Mouse (Mus musculus) embryonic fibroblast, embryonic 13.5 days (primary cell): ENCODE results near the gene Btk. TPM values are rescaled to one million over a fixed set of nuclear protein-coding genes. Genes with fewer than 3 reads are reported as not detected.
A peak's percentile ranks its signal among the peaks of the same experiment; 100 is the strongest.

Experiments
- H3K27ac ChIP-seq: 2 replicates; pipeline ENCODE4 v1.5.1; 2012; ENCODE audit warnings: low read length, control low read depth, inconsistent platforms; ENCODE audit not compliant: insufficient read depth
- H3K4me1 ChIP-seq: 2 replicates; pipeline ENCODE4 v1.6.1; 2011; ENCODE audit warnings: low read length; ENCODE audit not compliant: control insufficient read depth, insufficient read depth
- H3K4me3 ChIP-seq: 2 replicates; pipeline ENCODE4 v1.5.1; 2011; ENCODE audit warnings: mild to moderate bottlenecking, control low read depth, low read length; ENCODE audit not compliant: insufficient read depth
- CTCF ChIP-seq: IDR thresholded peaks from 2 replicates; pipeline ENCODE4 v1.5.1; 2011; ENCODE audit warnings: mild to moderate bottlenecking, control low read depth, low read length, moderate library complexity, borderline replicate concordance; ENCODE audit not compliant: insufficient read depth
- POLR2A ChIP-seq: IDR thresholded peaks from 2 replicates; pipeline ENCODE4 v1.6.1; 2011; ENCODE audit warnings: low read depth, mild to moderate bottlenecking, control low read depth, low read length, moderate library complexity
- polyA plus RNA-seq: library from polyadenylated mRNA; stranded (reverse); fragments of >200 nt; gene quantifications from 2 replicates; pipeline ENCODE4 v1.2.4, GENCODE M21; 2011; ENCODE audit warnings: low read depth; ENCODE audit not compliant: missing spikeins, insufficient read length

Btk gene
- 0.61 TPM in 1 of 2 replicates, not detected in the other for polyA plus RNA-seq

DNA sequence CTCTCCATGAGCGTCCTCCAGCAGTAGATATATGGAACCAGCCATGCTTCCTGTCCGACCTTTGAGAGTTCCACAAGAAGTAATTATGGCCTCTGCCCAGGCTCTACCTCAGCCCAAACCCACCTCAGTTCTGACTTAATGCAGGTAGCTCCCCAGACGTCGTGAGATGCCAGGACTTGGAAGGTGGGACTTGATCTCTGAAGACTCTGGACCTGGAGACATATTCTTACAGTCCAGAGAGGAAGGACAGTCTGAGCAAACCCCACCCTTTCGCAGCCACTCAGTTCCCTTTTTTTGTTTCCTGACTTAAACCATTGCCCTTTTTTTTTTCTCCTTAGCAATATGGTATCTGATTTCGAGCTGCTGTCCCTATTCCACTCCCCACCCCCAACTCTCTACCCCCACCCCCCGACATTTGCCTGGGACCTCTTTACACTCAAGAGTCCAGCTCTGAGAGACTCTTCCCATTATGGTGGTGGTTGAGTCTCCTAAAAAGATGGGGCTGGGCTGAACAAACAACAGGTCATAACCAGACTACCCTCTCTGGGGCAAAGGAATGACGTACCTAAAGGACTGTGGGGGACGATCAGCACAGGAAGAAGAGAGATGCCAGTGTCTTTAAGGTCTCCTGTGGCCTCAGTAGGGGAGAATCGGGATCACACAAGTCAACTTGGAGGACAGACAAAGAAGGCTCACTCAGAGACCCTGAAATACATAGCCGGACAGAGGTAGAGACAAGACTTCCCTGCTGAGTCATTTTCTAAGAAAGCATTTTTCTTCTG, at the start of gene Btk:
Gene Btk, minus strand, starts transcription at position 683 of the 782 bp plus-strand sequence.
- H3K27ac ChIP-seq, result no peak within 1 kb of the TSS
- no peak for TF ChIP-seq POLR2A
- no peak for TF ChIP-seq CTCF
- H3K4me1 ChIP-seq, result no peaks in the 10 kb centered on the region

DNA sequence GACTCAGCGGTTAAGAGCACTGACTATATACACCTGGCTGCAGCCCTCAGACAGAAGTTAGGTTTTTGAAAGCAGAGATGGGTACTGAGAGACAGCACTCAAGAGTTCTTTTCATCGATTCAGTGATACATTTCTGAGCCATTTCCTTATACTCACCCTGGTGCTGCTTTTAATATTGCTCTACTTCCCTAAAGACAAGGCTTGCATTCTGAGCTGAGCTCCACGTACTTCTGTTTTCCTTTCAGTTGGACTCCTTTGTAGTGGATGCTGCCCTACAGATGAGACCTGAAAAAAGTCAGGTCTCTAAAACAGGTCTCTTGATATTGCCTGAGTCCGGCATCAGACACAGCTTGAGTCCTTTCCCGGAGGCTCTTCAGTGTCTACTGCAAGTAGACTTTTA, 49.3 kb upstream of the Btk start:
- Histone ChIP-seq H3K27ac (no peak overlapping the region), H3K4me1 (no peaks in the 10 kb centered on the region), H3K4me3 (no peak overlapping the region)
- TF ChIP-seq CTCF (no peak), POLR2A (no peak)

More for the DNA sequence above, at the start of gene Btk:
- no peak within 1 kb of the TSS for H3K4me3 ChIP-seq

GRCm38 (mm10) chrX:134628200-134628599, 44.8 kb upstream of the Btk start:
- H3K4me1 ChIP-seq, result no peaks in the 10 kb centered on the region
- H3K27ac ChIP-seq, result no peak overlapping the region
- TF ChIP-seq POLR2A, result no peak
- no peak for TF ChIP-seq CTCF
- no peak overlapping the region for H3K4me3 ChIP-seq

DNA sequence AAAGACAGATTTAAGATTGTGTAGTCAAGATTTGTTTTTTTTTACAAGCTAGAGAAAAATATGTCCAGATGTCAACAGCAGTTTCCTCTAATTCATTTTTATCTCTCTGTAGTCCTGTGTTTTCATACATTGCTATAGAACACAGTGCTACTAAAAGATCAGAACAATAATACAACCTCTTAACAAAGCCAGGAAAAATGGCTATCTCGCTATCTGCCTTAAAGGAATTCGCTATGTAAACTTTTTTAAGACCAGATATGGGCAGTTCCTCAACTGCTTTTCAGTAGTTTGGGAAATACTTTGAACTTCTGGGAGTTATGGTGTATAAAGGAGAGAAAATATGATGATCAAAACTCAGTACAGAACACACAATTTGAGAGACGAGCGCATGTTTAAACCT, 40.0 kb upstream of the Btk start:
- no peak for TF ChIP-seq POLR2A
- Histone ChIP-seq H3K27ac (no peak overlapping the region), H3K4me3 (no peak overlapping the region), H3K4me1 (no peaks in the 10 kb centered on the region)

DNA sequence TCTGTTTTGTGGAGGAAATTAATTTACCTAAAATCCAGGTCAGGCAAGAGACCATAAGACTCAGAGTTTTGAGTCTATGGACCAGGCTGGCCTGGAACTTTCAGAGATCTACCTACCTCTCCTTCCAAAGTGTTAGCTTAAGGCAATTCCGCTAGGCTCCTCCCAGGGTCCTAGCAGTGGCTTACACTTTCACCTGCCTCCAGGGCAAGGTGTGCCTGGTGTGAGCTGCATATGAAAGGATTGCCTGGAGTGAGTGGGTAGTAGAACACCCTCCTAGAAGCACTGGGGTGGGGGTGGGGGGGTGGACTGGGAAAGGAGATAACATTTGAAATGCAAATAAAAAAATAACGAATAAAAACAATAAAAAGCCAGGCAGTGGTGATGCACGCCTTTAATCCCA, 38.3 kb upstream of the Btk start:
- H3K4me3 ChIP-seq, result no peak overlapping the region
- no peaks in the 10 kb centered on the region for H3K4me1 ChIP-seq
- TF ChIP-seq CTCF (no peak), POLR2A (no peak)
- H3K27ac ChIP-seq, result no peak overlapping the region

DNA sequence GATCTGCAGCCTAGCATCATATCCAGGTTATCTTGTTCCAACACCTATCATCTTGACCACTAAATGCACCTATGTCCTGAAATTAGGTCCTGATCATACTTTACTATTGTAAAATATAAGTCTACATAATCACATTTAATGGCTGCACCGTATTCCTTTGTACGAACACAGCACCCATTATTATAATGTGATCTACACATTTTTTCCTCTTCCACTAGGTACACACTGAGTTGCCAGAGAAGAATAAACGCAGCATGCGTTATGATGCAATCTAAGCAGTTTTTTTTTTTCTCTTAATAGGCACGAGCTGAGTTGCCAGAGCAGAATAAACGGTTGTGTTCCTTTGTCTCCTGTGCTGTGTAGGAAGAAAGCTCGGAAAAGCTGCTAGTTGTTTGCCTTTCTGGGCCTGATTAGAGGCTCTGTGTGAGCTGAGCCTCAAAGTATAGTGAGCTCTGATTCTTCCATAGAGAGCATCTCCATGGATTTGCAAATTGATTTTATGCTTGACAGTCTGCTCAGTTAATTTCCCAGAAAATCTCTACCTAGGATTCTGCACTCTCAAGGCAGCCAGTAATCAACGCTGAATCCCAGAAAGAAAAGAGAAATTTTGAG, 37.0 kb upstream of the Btk start:
- no peak overlapping the region for H3K27ac ChIP-seq
- no peak for TF ChIP-seq POLR2A
- no peak for TF ChIP-seq CTCF
- no peak overlapping the region for H3K4me3 ChIP-seq
- no peaks in the 10 kb centered on the region for H3K4me1 ChIP-seq

DNA sequence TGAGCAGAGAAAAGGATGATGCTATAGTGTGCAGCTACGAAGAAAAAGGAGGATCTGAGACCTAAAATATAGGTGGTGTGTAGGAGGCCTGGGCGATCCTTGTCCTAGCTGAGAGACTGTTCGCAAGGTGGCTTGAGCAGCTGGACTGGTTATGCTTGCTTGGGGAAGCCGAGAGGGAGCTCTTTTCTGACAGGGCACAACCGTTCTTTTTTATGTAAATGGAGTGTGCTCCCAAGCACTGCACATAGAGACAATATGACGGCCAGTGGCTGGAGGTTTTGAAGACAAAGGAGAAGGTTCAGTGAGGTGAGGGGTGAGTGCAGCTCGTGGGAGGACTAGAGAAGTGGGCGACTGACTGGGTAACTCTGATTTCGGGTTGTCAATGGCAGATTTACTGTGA, 36.3 kb upstream of the Btk start:
- TF ChIP-seq POLR2A (no peak), CTCF (no peak)
- Histone ChIP-seq H3K4me3 (no peak overlapping the region), H3K4me1 (no peaks in the 10 kb centered on the region), H3K27ac (no peak overlapping the region)

GRCm38 (mm10) chrX:134614306-134614705, 30.9 kb upstream of the Btk start:
- no peaks in the 10 kb centered on the region; the same call in 1 of the 2 replicates for H3K4me1 ChIP-seq
- no peak overlapping the region for H3K4me3 ChIP-seq

GRCm38 (mm10) chrX:134612285-134612959, 29.1 kb upstream of the Btk start:
- Histone ChIP-seq H3K4me3 (0 out of 2 replicates have a peak overlapping the region, but pooled peaks have one; percentile 0), H3K27ac (peak overlapping the region; percentile 79), H3K4me1 (no peaks in the 10 kb centered on the region; the same call in 1 of the 2 replicates)
- TF ChIP-seq CTCF (no peak), POLR2A (0 out of 2 replicates have a peak, but pooled peaks have one; percentile 23)

More at GRCm38 (mm10) chrX:134614306-134614705, 30.9 kb upstream of the Btk start:
- TF ChIP-seq CTCF, result no peak
- TF ChIP-seq POLR2A, result no peak
- H3K27ac ChIP-seq, result no peak overlapping the region

- no peak overlapping the region for H3K27ac ChIP-seq
- no peak overlapping the region for H3K4me3 ChIP-seq
- no peak for TF ChIP-seq POLR2A
- TF ChIP-seq CTCF, result no peak
- H3K4me1 ChIP-seq, result no peaks in the 10 kb centered on the region; the same call in 1 of the 2 replicates
Observed at GRCm38 (mm10) chrX:134610984-134611383, 27.6 kb upstream of the Btk start.
